Mouse (Mus musculus) cerebellum, adult 11 months (tissue): ENCODE measurements at regions not wholly inside any gene's neighbourhood (a gene's known extent, or its start where the extent isn't known, plus 50 kb on each side); places are given as distances from the start of the nearest gene placed in this dataset.

Experiments used
- DNase-seq: peaks from one replicate; pipeline ENCODE4 v3.0.0; 2022

DNA sequence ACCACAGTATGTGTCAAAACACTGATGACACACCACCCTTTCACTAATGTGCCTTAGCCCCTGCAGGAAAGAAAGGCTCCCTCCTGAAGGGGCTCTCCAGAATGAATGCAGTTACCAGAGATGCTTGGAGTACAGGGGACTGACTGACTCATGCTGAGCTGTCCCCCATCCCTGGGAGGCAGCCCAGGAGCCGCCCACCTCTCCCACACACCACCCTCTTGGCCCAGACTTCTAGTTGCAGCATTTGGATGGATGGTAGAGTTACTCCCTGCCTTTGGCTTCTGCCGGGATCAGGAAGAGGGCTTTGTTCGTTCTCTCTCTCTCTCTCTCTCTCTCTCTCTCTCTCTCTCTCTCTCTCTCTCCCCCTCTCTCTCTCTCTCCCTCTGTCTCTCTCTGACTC is 53.4 kb upstream of the Jun start:
- no peak for DNase-seq

DNA sequence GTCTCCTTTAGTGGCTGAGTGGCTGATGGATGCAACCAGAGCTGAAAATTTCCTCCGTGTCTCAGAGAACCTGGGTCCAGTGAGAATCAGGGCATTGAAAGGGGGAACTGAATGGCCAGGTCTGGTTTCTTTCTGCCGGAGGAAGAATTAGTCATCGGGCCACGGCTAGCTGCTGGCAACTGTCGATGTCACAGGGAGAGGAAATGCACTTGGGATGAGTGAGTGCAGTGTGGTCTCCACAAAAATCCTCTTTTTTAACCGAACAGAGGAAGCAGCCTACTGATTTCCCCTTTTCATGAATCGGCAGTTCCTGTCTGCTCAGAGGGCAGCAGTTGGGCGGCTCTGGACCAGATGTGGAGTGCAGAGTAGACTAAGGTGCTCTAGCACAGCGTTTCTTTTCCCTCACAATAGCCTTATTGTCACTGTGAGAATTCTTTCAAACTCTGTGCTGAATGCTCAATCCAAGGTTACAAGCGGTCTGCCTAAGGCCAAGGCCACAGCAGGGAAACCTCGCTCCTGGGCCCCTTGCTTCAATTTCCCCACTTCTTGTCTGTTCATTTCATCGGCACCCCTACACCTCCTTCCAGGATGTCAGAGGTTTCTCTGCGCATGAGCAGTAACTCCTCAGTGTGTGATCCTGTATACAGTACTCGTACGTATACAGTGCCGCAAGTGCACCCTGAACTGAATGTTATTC is 54.1 kb upstream of the Jun start:
- DNase-seq, result no peak

DNA sequence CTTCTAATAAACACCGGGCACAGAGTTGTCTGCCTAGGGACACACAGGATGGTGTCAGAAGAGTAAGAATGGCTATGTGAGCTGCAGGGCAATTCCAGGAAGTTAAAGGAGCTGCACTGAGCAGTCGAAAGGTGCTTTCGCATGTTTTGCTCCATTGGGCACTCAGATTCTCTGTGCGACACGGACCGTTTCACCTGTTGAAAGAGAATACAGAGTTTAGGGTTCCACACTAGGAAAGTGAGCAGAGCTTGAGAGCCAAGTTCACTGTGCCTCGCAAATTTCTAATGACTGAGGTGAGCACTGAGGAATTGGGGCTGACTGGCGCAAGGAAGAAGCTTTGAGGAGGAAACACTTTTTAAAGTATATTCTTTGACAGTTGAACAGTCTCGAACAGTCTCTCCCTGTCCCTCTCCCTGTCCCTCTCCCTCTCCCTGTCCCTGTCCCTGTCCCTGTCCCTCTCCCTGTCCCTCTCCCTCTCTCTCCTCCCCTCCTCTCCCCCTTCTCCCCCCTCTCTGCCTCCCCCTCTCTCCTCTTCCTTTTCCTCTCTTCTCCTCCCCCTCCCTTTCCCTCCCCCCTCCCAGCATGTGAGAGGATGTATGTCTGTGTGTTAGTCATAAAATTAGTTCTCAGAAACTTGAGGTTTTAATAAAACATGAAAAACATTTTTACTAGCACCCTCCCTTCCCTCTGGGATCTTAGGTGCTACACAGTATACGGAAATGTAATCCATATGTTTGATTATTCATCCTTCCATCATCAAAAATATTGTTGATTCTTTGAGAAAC is 55.1 kb upstream of the Jun start:
- no peak for DNase-seq

DNA sequence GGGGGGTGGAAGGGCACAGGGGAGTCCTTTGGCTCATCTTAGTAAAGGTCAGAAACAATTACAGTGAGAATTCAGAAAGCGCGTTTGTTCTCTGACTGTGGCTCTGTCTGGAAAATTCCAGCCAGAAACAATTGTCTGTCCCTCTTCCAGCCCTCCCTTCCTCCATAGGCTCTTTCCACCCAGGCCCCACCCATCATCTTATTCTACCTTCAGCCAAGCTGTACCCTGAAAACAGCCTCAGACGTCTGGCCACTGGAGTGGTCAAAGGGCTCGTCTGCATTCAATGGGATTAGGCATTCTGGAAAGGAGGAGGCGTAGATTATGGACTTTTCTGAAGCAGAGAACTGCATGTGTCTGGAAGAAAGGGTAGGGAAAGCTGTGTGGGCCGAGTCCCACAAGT is 56.8 kb upstream of the Jun start:
- no peak for DNase-seq

DNA sequence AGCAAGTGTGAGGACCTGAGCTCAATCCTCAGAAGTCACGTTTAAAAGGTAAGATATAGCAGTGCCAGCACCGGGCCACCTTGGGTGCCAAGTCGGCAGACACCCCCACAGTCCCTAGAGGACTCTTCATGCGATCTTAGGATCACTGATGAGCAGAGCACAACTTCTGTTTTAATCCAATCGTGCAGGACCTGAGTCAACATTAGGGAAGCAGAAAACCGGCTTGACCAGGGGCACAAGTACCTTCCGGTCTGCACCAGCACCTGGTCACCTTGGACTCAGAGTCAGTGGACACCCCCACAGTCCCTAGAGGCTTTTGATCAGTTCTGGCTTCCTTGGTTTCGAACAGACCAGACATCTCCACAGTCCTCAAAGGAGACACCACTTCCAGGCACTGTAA is 58.8 kb upstream of the Jun start:
- DNase-seq, result no peak

DNA sequence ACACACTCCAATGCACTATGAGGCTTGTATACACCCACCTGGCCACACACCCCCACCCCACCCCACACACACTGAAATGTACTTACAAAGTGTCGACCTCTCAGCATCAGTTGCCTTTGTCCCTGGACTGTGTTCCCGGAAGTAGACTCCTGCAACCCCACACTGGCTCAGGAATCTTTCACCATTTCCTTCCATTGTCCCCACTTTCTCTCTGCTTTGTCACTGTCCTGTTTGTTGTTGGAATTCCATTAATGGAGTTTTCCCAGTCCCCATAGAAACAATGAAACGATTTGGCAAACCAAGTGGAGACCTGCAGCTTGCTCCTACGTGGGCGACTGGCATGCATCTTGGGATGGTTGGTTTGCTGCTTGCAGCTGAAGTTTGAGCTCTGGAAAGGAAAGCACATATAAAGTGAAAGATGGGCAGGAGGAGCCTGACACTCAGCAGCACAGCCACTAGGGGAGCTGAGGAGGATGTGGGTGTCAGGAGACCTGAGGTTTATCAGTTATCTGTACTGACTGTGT is 65.2 kb upstream of the Jun start:
- no peak for DNase-seq

DNA sequence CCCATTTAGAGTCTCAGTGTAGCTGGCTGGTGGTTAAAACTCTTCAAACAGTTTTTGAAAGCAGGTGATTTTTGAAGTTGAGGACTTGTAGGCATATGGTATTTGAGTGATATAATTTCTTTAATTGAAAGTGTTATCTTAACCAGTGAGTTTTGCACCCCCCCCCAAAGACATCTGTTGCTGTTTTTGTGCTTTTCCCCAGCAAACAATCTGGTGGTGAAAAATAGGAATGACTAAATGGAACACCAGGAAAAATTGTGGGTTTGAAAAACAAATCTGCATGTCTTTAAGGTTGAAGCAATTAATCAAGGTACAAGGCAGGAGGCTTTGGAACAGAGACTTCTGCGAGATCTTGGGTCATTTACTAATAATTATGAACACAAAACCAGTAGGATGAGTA is 68.9 kb upstream of the Jun start:
- no peak for DNase-seq

DNA sequence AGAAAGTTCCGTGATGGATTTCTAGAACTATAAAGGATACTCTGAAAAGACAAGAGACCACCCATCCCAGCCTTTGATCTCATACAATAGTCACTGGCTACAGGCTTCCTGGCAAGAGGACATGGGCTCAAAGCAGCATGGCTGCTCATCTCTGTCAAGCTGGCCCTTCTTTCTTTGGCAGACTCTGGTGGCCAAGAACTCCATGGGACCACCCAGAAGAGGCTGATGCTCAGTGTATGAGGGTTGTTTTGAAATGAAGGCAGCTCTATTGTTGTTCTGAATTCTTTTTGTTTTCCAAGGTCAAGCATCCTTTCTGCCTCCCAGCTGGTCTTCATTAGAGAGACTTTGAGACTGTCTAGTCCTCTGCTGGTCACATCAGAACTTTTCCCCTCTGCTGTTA is 73.3 kb upstream of the Jun start:
- DNase-seq, result no peak

DNA sequence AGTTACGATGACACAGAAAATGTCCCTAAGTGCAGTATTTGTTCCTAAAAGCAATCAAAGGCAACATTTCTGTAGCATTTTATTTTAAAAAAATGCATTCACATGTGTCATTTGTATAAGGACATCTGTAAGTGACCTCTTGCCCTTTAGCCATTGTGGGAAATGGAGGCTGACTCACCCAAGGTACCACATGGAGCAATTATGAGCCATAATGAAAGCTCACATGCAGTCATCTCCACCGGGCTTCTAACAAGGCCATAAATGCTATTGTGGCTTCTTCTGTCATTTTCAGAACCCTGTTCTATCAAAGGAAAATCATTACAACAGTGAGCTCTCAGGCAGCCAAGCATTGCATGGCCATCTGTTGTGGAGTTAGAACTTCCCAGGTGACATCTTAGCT is 75.9 kb upstream of the Jun start:
- DNase-seq, result no peak

DNA sequence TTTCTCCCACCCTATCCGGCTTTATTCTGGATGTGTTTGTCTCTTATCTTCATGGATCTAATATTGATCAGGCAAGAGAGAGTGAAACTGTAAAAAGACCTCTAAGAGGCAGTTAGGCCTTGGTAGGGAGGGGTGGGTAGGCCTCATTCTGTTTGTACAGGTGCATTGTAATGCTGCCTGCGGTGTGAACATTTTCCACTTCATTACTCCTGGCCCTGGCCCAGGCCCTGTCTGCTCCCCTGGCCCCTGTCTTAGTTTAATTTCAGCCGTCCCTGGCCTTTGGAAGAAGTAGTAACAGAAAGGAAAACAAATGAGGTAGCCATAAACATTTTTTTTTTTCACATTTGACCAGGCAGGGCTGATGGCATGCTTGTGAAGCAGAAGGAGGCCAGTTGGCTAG is 81.8 kb upstream of the Jun start:
- no peak for DNase-seq

DNA sequence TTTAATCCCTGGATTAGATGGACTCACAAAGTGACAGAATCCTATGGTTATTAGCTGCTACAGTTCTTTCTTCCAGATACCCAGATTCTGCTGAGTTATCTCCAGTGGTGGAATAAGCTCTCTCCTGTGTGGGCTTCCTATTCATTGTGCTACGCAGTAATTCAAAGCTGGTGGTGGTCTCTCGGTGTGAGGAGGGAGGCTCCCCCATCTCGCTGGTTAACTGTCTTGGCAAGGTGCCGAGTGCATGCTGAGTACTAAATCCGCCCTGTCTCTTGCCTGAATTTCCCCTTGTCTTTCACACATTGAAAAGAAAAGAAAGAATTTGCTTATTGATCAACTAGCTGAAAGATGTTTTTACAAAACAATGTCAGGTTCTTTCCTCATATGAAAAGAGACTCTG is 82.6 kb upstream of the Jun start:
- DNase-seq, result no peak

DNA sequence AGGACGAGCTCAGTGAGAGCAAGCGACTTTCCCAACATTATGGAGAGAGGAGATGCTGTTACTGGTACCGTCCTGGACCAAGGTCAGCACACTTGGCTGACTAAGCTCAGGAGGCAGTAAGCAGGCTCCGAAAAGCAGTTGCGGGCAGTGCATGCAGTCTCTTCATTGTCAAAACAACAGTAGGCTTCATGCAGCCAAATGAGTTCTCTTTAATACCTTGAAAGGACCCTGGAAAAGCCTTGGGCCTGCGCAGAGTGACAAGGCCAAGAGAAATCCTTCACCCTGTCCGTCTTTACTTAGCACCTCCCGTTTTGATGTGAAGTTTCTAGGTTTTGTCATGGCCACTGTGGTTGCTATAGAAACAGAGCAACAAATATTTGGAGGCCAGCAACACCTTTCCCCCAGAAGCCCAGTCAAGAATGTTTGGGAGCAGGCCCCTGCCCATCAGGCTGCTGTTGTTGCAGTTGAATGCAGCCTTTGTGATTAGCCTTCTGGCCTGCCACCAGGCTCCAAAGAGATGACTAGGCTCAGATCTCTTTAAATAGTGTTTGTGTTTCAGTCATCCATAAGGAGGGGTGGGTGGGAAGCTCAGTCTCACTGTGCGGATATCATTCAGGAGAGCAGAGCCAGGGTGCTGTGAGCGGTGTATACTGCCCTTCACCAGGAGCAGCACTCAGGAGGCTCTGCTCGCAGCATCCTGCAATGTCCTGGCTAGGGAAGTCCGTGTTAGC is 85.6 kb upstream of the Jun start:
- no peak for DNase-seq

DNA sequence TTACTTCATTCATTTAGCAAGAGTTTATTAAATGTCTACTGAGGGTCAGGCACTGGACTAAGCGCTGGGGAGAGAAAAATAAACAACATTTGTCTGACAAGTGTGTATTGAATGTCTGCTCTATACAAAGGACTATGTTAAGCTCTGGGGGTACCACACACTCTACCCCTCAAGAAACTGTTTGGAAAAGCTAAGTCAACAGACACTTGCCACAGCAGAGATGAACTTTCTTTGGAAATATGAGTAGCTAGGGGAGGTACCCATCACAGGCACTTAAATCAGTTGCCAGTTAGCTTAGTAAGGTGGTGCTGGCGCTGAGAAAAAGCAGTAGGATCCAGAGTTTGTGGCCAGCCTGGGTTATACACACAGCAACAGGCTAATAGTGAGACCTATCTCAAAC is 86.7 kb upstream of the Jun start:
- no peak for DNase-seq

DNA sequence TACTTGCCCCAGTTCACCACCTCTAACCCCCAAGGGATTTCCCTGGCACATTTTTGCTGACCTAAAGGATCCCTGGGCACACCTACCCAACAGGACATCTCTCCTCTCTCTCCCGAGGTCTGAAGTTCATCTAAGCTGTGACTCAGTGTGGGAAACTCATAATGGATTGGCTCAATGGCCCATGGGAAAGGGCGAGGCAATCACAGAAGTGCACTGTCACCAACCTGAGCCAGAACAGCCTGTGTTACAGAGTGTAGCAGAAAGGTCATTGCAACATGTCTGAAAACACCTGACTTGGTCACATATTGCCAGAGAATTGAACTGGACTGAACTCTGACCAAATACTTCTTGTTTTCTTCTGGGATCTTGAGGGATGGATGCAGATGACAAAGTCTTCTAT is 89.2 kb upstream of the Jun start:
- DNase-seq, result no peak

DNA sequence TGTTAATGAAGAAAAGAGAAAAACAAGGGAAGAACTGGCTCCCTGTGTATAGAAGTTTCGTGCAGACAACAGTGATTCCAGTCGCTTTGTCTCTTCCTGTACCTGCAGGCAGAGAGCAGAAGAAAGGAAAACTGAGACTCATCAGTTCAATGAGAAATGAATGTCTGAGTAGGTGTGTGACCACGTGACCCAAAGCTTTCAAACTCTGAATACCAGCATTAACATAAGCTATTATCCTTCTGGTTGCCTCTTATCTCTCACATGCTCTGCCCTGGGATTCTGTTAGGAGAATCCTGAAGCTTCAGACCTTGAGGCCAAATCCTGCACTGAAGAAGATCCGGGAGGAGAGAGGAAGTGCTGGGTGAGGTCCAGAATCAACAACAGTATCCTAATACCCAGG is 91.1 kb upstream of the Jun start:
- DNase-seq, result no peak

DNA sequence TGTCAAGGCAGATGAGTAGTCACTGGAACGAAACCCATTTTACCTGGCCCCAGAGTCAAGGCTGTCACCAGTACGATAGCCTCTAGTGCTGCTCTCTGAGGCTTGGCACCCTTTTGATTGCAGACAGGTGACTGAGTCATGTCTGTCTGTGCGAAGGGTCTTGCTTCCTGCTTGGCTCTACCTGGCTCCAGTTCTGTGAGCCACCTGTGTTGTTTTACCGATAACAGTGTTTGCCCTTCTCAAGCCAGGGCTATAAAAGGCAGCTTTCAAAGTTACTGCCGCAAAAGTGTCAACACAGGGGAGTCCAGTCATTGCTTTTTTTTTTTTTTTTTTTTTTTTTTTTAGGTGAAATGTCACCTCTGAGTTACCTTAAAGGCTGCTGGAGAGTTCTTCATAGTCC is 91.6 kb upstream of the Jun start:
- DNase-seq, result no peak

DNA sequence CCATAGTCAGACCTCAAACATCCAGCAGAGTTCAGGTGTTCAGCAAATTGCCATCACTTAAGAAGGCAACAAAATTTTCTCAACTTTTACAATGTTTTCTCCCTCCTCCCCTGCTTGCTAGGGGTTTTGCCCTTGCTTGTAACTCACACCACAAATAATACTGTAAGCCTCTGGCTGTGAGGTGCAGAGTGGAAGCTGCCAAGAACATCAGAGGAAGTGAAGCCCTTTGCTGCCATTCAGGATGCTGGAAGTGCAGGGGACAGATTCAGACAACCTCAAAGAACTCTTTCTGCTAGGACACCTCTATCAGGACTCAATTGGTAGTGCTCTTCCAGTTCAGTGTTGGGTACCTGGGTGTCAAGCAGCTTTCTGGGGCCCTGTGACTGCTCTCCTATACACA is 92.4 kb upstream of the Jun start:
- DNase-seq, result no peak

DNA sequence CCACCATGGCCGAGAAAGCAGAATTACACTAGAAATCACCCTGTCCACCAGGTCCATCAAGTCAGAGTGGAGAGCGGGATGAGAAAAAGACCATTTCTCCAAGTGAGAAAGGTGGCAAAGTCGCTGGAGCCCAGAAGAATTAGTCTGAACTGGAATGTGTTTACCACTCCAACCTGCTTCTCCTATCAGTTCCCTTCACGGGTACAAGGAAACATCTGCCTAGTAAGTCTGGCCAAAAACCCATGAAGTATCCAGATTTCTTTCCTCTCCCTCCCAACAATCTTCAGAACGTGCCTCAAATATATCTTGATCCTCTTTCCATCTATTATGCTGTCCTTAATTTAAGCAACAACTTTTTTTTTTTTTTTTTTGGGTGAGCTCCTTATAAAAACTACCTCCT is 94.2 kb upstream of the Jun start:
- no peak for DNase-seq

DNA sequence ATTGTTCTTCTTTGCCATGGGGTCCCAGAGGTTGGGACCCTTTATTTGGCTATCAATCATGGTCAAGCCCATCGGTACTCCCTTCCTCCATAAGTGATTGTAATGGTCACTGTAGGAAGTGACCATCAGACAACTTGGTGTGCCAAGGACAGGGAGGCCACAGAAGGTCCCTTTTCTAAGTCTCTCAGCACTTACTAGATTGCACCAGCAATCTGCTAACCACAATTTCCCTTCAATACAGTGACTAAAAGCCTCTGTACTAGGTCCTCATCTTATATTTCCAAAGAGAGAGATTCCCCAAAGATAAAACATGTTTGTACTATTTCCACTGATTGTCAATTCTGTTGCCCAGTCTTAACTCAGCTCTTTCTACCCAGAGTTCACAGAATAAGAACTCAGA is 96.6 kb upstream of the Jun start:
- no peak for DNase-seq

DNA sequence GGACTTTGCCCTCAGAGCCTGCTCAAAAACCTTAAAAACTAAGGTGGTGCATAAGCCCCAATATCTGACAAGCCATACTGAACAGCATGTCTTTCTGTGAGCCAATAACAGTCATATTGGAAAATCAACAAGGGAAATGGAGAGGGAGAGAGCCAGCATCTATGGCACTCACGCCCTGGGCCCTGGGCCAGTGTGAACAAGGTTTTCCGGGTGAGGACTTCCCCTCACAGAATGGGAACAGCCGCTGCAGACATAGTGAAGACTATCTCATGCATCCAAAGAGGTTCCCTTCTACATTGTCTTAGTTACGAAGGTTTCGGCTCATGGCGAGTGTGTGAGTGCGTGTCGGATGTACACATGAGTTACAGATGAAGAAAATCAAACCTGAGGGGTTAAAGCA is 99.7 kb upstream of the Jun start:
- no peak for DNase-seq

DNA sequence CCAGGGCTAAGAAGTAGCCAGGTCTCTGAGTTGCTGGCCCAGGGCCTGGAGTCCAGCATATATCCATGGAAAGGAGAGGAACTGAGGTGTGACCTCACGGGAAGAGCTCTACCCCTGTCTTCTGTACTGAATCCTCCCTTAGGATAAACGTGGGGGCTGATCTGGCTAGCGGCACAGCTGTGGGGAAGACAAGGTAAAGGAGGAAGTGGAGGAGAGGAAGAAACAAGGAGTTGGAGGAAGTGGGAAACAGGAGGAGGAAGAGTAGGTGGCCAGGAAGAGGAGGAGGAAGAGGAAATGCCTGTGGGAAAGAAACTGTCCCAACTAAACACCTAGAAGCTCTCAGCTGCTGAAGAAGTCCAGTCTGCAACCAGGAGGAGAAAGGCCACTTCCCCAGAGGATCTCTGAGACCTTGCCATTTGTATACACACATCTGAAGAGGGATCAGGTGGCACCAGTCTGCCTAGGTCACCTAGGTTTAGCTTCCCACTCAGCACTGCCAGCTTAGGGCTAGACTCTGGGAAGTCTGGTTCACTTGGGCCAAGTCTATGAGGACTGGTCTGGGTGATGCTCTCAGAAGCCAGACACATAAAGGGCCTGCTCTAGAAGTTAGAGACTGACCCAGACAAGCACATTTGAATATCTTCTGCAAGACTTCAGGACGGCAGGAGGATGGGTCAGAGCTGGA is 100.6 kb upstream of the Jun start:
- no peak for DNase-seq

DNA sequence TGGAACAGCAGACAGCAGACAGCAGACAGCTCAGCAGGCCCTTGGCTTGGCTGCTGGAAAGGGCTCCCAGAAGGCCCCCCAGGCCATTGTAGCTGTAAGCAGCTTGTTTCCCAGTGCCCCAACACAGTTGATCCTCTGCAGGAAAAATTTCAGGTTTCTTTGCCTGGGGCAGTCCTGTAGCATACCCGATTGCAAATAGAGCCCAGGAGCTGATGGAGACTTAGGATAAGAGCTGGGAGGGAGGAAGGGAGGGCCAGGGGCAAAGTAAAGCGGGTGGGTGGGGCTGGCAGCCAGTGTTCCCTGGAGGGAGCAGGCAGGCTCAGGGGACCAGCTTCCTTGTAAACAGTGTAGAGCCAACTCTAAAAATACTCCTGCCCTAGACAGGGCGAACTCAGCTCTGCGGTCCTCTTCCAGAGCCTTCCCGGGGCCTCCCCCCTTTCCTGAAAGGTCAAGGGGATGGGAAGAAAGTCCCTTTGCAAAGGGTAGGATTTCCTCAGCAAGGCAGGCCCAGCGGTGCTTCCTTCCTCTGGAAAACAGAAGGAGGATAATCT is 101.8 kb upstream of the Jun start:
- no peak for DNase-seq

DNA sequence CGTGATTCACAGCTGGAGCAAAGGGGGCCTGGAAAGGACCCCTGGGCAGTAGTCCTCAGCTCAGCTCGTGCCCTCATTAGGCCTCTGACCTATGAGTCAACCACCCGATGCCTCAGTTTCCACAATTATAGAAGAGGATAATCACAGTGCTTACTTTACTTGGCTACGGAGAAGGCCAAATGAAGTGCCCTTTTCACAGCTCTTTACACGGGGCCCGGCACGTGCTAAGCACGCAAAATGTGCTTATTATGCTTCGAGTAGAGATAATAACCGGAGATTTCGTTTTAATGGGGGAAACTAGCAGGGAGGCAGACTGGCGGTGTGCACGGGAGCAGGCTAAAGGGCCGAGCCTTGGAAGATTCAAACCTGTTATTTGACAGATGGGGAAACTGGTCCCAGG is 102.4 kb upstream of the Jun start:
- no peak for DNase-seq
